Mouse (Mus musculus): ENCODE results near the gene Creg2. TPM values are rescaled to one million over a fixed set of nuclear protein-coding genes. Genes with fewer than 3 reads are reported as not detected.

The Creg2 gene
- not detected in 2 replicates for polyA plus RNA-seq (2012; ENCODE audit: insufficient read depth, insufficient read length, missing spikeins)

DNA sequence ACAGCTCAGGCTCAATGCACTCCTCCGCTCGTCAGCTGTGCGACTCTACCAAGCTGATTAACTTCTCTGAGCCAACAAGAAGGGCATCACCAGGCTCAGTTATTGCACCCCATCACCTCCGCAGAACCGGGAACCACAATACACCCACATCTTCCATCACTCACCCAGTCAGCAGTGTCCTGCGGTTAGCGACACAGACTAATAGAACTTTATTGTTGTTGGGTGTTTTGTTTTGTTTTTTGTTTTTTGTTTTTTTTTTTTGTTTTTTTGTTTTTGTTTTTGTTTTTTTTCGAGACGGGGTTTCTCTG is at the start of gene Creg2:
Creg2 (minus strand) TSS at position 234 of the 308 bp plus-strand sequence.
- Histone ChIP-seq H3K27ac (replicated peaks; ENCODE audit: low read depth, low read length) (no peak within 1 kb of the TSS), H3K4me1 (ENCODE audit: control insufficient read depth, insufficient read depth, insufficient read length, low read length) (no peaks in the 10 kb centered on the region; the same call in 1 of the 2 replicates)

DNA sequence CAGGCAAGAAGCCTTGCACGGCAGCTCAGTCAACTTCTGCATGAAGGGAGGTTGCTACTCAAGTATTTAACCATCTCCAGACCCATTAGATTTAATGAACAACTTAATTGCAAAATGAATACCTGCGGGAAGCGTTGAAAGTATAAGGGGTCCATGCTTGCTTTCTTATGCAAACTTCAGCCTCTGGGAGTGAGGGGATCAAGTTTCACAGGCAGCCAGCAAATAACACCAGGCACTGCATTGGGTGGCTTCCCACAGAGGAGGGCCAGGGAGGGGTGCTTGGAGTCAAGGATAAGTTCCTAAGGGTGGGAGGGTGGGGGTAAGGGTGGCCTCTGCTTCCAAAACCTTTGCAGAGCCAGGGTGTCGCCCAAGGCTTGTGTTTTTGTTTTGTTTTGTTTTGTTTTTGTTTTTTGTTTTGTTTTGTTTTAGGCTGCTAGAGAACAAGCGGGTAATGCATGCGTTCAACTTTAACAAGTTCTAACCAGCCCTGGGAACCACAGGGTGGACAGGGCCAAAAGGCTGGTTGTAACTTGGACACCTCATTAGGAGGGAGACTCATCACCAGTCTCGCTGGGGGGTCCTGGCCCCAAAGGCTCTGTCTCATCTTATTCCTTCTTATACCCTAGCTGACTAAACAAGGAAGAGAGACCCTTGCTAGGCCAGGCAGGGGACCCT is 49.5 kb upstream of the Creg2 start:
- Histone ChIP-seq H3K4me1 (ENCODE audit: control insufficient read depth, insufficient read depth, insufficient read length, low read length) (peaks cover 14% of the 10 kb centered on the region), H3K27ac (replicated peaks; ENCODE audit: low read depth, low read length) (no peak overlapping the region), H3K4me3 (ENCODE audit: insufficient read depth, low read depth, low read length) (no peak overlapping the region)

More for the DNA sequence above, at the start of gene Creg2:
- peak within 1 kb of the TSS; percentile 40 for H3K4me3 ChIP-seq (ENCODE audit: insufficient read depth, low read depth, low read length)

DNA sequence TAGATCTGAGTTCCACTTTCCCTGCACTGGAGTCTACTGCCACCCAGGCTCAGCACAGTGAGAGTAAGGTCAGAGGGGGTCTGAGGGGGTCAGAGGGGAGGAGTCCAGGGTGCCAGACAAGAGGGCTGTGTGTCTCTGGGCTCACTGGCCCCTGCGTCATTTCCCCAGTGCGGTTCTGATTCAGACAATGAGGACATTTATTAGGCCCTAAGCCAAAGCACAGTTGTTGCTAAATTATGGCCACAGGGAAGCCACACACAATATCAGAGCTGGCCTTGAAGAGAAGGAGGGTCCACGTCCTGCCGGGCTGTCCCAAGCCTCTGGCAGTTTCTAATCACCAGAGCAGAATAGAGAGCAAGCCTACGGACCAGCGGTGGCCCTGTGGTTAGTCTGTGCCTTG is 47.2 kb upstream of the Creg2 start:
- H3K4me3 ChIP-seq (ENCODE audit: insufficient read depth, low read depth, low read length), result no peak overlapping the region
- H3K27ac ChIP-seq (replicated peaks; ENCODE audit: low read depth, low read length), result peak overlapping the region; percentile 24; the same call in 1 of the 2 replicates
- peaks cover 14% of the 10 kb centered on the region for H3K4me1 ChIP-seq (ENCODE audit: control insufficient read depth, insufficient read depth, insufficient read length, low read length)

DNA sequence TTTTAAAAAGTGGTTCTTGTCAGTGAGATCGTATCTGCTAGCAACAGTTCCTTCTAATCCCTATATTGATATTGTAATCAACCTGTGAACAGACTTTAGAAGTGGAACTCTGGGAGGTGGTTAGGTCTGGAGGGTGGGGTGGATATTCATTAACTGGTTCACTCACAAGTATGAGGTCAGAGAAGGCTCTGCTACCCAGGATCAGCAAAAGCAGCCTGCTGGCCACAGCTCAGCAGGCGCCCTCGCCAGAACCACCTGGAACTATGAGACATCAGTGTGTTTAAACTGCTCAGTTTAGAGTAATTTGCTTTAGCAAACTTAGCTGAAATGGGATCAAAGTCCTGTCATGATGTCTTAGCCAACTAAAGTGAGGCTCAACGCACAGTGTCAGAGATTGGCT is 43.9 kb upstream of the Creg2 start:
- Histone ChIP-seq H3K4me3 (ENCODE audit: insufficient read depth, low read depth, low read length) (no peak overlapping the region), H3K27ac (replicated peaks; ENCODE audit: low read depth, low read length) (no peak overlapping the region), H3K4me1 (ENCODE audit: control insufficient read depth, insufficient read depth, insufficient read length, low read length) (peaks cover 13% of the 10 kb centered on the region)

DNA sequence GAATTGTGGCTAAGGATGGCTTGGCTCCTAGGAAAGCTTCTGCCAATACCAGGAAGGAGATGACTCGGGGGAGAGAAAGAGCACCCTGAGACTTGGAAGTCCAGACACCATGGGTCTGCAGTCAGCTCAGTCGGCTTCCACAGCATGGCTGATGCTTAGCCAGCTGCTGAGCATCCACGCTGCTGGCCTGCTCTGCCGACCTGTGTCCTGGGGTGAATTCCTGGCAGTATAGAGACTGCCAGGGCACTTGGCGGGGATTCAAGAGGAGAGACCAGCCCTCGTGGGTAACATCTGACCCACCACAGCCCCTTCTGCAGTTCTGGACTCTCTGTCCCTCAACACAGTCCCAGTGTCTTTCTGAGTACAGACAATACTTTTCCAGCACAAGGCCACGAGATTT is 43.5 kb upstream of the Creg2 start:
- H3K4me3 ChIP-seq (ENCODE audit: insufficient read depth, low read depth, low read length), result no peak overlapping the region
- no peak overlapping the region for H3K27ac ChIP-seq (replicated peaks; ENCODE audit: low read depth, low read length)
- peaks cover 10% of the 10 kb centered on the region for H3K4me1 ChIP-seq (ENCODE audit: control insufficient read depth, insufficient read depth, insufficient read length, low read length)

DNA sequence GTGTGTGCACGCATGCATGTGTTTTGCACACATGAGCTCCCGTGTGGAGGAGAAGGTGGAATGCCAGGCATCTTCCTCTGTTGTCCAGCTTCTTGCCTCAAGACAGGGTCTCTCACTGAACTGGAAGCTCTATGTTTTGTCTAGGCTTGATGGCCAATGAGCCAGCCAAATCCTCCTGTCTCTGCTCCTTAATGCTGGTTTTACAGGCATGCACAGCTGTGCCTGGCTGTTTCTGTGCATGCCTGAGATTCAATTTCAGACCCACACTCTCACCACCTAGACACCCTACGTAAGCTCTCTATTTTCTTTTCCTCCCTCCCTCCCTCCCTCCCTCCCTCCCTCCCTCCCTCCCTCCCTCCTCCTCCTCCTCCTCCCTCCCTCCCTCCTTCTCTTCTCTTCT is 40.7 kb upstream of the Creg2 start:
- no peaks in the 10 kb centered on the region for H3K4me1 ChIP-seq (ENCODE audit: control insufficient read depth, insufficient read depth, insufficient read length, low read length)
- no peak overlapping the region for H3K27ac ChIP-seq (replicated peaks; ENCODE audit: low read depth, low read length)
- no peak overlapping the region for H3K4me3 ChIP-seq (ENCODE audit: insufficient read depth, low read depth, low read length)

DNA sequence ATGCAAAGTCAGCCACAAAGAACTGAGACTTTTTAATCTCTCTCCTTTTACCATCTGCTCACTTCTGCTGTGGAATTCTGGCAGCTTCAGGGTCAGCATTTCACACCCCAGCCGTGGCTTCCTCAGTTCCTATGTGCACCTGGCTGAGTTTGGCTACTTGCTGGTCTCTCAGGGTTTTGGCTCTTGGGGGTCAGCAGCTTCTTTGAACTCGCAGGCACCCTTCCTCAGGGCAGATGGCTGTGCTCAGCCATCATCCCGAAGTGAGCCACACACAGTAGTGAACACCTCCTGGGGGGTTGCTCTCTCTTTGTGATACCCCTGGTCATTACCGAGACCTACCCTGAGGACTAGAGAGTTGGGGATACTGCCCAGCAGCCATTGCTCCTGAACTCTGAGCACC is 39.8 kb upstream of the Creg2 start:
- H3K4me1 ChIP-seq (ENCODE audit: control insufficient read depth, insufficient read depth, insufficient read length, low read length), result no peaks in the 10 kb centered on the region
- no peak overlapping the region for H3K4me3 ChIP-seq (ENCODE audit: insufficient read depth, low read depth, low read length)
- no peak overlapping the region for H3K27ac ChIP-seq (replicated peaks; ENCODE audit: low read depth, low read length)

DNA sequence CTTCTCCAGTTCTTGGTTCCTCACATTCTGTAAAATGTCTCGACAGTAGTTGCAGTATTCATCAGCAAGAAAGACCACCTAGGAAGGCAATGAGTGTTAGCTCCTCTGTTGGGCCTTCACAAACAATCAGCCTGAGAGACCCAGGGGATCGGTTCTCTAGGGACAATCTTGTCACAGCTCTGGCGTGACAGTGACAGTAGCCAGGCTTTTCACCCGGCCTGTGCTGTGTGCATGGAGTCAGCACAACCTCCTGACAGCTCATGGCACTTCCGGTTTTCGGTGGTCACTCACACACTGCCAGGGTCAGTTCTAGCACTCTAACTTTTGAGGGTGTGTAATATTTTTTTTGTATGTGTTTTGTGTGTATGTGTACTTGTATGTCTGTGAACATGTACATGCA is 37.3 kb upstream of the Creg2 start:
- Histone ChIP-seq H3K4me1 (ENCODE audit: control insufficient read depth, insufficient read depth, insufficient read length, low read length) (no peaks in the 10 kb centered on the region), H3K27ac (replicated peaks; ENCODE audit: low read depth, low read length) (no peak overlapping the region), H3K4me3 (ENCODE audit: insufficient read depth, low read depth, low read length) (no peak overlapping the region)

DNA sequence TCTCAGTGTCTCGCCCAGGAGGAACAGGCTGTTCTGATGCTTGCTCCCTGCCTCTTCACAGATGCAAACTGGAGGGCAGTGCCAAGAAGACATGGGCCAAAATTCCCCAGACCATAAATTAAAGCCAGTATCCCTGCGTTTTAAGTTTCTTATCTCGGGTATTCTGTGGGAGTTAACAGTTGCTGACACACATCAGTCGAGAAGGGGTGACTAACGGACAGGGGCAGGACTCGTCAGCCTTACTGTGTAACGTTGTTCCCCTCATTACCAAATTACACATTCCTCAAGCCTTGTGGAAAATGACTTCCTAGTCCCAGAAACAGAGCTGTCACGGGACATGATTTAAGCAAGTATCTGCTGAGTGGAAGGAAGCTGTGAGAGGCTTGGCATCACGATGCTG is 36.0 kb upstream of the Creg2 start:
- H3K27ac ChIP-seq (replicated peaks; ENCODE audit: low read depth, low read length), result no peak overlapping the region

DNA sequence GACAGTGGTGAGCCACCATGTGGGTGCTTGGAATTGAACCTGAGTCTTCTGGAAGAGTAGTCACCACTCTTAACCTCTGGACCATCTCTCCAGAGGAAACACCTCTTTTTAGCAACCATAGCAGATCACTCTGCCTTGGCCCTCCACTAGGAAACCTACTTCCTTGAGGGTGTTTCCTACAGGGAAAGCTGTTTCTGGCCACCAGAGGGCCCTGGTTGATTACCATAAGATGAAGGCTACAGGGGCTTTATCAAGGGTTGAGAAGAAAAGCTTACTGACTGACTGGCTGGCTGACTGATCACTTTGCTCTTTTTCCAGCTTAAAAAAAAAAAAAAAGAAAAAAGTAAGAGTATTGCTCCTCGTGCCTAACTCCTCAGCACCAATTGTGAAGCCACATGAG is 34.6 kb upstream of the Creg2 start:
- Histone ChIP-seq H3K4me3 (ENCODE audit: insufficient read depth, low read depth, low read length) (no peak overlapping the region), H3K27ac (replicated peaks; ENCODE audit: low read depth, low read length) (no peak overlapping the region), H3K4me1 (ENCODE audit: control insufficient read depth, insufficient read depth, insufficient read length, low read length) (no peaks in the 10 kb centered on the region)

More for the DNA sequence above, 36.0 kb upstream of the Creg2 start:
- Histone ChIP-seq H3K4me3 (ENCODE audit: insufficient read depth, low read depth, low read length) (no peak overlapping the region), H3K4me1 (ENCODE audit: control insufficient read depth, insufficient read depth, insufficient read length, low read length) (no peaks in the 10 kb centered on the region)

DNA sequence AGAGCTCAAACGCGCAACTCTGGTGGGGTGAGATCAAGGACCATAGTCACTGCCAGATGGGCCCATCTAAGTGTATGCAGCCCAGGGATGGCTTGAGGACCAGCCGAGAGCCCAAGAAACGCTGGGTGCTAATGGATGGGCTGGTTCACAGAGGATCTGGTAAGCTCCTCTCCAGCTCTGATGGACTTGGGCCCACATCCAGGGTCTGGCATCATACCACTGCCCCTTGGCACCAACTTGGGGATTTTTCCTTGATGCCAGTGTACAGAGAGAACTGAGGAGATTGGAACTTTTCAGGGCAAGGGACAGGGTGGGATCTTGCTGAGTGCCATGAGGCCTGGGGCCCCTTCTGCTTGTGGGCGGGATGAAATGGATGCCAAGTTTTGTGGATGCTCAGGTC is 30.4 kb upstream of the Creg2 start:
- Histone ChIP-seq H3K4me1 (ENCODE audit: control insufficient read depth, insufficient read depth, insufficient read length, low read length) (no peaks in the 10 kb centered on the region), H3K27ac (replicated peaks; ENCODE audit: low read depth, low read length) (no peak overlapping the region), H3K4me3 (ENCODE audit: insufficient read depth, low read depth, low read length) (no peak overlapping the region)

DNA sequence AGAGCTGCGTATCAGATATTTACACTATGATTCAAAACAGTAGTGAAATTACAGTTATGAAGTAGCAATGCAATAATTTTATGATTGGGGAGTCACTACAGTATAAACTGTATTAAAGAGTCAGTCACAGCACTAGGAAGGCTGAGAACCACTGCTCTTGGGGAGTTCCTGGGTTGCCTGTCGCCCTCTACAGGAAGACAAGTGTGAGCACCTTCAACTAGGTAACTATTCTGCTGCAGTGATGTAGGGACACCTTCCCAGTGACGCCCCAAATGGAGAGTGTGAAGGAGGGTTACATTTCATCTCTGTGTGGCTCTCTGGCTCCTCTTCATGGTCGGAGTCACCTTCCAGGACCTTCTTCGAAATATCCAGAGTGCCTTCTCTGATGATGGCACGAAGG is 29.3 kb upstream of the Creg2 start:
- Histone ChIP-seq H3K4me1 (ENCODE audit: control insufficient read depth, insufficient read depth, insufficient read length, low read length) (no peaks in the 10 kb centered on the region), H3K27ac (replicated peaks; ENCODE audit: low read depth, low read length) (no peak overlapping the region), H3K4me3 (ENCODE audit: insufficient read depth, low read depth, low read length) (no peak overlapping the region)

DNA sequence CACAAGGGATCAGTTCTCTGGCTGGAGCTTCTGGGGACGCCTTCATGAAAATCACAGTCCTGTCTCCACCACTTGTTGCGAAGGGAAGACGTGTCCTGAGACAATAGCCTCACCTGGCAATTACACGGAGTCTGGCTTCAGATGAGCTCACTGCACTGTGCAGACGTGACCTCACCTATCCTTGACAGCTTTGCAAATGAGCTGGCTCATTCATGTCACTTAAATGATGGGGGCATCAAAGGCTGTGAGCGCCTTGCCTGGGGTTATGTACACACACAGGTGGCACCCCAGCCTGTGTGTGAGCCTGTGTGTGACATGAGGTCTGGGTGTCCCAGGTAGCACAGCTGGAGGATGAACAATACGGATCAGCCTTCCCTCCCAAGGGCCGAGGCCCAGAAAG is 27.6 kb upstream of the Creg2 start:
- no peak overlapping the region for H3K4me3 ChIP-seq (ENCODE audit: insufficient read depth, low read depth, low read length)
- H3K27ac ChIP-seq (replicated peaks; ENCODE audit: low read depth, low read length), result no peak overlapping the region
- no peaks in the 10 kb centered on the region for H3K4me1 ChIP-seq (ENCODE audit: control insufficient read depth, insufficient read depth, insufficient read length, low read length)

DNA sequence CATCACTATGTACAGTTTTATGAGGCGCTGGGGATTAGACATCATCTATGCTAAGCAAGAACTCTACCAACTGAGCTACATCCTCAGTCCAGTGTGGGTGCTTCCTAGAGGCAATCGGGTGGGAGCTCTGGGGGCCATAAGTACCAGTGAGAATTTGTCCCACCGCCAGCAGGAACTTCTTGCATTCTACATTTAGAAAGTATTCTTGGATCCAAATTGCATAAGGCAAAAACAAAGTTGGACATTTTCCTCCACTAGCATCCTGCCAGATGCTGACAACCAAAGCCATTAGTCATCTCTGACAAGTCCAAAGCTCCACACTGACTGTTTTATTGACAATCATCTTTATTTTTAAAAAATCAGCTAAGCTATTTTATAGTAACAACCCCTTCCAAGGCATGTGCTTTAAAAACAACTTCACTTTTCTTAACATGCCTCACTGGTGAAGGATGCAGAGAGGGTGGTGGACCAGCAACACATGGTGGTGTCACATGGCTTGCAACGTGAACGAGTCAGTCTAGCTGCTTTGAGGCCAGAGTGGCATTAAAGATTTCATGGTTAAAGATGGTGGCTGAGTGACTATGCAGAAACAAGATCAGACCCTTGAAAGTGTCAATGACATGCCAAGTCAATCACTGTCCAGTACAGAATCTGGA is 25.1 kb upstream of the Creg2 start:
- Histone ChIP-seq H3K27ac (replicated peaks; ENCODE audit: low read depth, low read length) (no peak overlapping the region), H3K4me3 (ENCODE audit: insufficient read depth, low read depth, low read length) (no peak overlapping the region), H3K4me1 (ENCODE audit: control insufficient read depth, insufficient read depth, insufficient read length, low read length) (no peaks in the 10 kb centered on the region)

DNA sequence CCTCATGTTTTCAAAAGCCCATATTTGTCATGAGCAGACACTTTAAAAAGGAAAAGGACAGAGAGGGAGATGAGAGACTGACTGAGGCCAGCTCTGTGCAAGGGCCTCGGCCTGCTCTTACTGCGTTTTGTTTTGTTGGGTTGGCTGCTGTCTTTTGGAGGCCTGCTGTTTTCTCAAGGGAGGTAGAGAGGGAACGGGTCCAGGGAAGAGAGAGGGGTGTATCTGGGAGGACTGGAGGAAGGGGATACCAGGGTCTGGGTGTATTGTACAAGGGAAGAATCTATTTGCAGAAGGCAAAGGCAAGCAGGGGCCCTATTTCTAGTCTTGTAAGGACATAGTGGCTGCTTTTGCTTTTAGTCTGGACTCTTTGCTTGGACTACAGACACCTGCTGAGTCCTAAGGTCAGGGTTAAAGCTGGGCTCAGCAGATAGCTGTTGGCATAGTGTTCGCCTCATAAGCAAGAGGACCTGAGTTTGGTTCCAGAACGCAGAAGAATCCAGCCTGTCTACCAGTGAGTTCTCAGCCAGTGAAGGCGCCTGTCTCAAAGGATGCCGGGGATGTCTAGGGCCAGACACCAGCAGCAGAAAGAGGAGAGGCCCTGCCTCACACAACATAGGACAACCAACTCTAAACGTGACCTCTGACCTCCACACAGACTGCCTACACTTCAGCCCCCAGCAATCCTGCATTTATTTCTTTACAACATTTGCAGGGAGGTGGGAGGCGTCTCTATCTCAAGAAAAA is 21.3 kb upstream of the Creg2 start:
- H3K4me3 ChIP-seq (ENCODE audit: insufficient read depth, low read depth, low read length), result no peak overlapping the region
- no peak overlapping the region for H3K27ac ChIP-seq (replicated peaks; ENCODE audit: low read depth, low read length)
- H3K4me1 ChIP-seq (ENCODE audit: control insufficient read depth, insufficient read depth, insufficient read length, low read length), result no peaks in the 10 kb centered on the region; the same call in 1 of the 2 replicates
